Mouse (Mus musculus): ENCODE measurements at regions not wholly inside any gene's neighbourhood (a gene's known extent, or its start where the extent isn't known, plus 50 kb on each side); places are given as distances from the start of the nearest gene placed in this dataset.

DNA sequence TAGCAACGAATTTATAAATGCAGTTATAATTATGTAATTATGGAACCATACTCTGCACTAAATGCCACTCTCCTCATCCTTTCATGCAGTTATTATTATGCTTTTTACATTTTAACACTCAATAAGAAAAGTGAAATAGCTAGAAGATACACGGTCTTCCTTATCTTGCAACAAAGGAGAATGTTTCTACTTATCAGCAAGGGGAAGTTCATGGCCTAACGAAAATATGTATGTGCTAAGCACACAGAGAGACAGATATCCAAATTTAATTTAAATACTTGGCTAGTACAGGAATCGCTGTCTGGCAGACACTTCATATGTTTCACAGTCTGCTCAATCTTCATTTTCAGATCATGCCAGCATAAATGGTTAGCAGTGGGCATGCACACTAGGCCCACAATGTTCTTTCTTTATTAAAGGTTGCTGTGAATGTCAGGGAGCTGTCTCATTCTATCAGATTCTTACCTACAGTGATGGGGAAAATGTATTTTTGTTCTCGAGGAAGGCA lies 1263.6 kb downstream of the Efnb2 start:
- TF ChIP-seq CTCF (IDR thresholded peaks at IDR 0.05) (no peak), EP300 (IDR thresholded peaks at IDR 0.05) (no peak)

Measured in lung, postnatal 0 days (tissue).